In the genomic region with DNA sequence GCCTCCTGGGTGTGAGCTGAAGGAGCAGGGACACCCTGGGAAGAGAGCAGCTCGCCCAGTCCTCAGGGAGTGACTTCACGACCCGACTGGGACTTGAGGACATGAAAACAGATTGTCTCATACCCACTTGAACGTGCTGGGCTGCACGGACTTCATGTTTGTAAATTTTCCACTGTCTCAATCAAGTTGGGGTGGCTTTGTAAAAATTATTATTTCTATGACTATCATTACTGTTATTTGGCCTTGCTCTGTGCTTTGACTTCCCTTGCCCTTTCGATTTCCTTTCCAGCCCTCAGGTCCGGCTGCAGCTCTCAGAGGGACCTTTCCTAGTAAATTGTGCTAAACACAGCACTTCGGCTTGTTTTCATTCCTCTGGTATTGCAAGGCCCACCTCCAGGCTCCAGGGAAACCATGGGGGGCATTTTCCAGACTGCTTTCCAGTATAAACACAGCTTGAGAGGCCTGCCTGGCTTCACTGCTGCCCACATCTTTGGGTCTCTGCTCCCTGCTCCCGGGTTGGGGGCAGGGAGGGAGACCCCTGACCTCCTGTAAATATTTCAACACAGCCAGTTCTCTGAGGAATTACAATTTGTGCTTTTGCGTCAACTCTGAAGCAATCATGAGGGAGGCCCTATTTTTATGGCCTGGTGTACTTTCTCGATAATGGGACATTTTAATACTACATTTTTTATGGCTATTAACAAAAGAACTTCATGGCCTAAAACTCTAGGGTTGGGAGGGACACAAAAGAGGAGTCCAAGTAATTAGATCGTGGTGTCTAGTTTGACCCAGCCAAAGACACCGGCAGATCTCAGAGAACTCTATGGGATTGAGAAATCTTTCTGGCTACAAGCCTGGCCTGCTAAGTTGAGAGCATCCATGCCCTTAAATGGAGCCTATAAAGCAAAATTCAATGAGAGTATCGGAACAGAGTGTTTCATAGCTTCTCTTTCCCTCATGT, we compare ENCODE assay signal across 8 mouse cellular contexts.
DNase-seq lines count a peak whose midpoint lies in the region; ATAC-seq and TF ChIP-seq lines count a peak whose summit lies in the region.

No protein-coding gene starts in this region.

- WGBS in thymus, adult 2 months: 90% methylated on average over 14 of the region's 14 CpGs
- WGBS in heart, embryonic 13.5 days: 56% methylated on average over 14 of the region's 14 CpGs

- no peak for DNase-seq in thymus, adult 2 months
- DNase-seq in thymus, postnatal 14 days: no peak
- DNase-seq in kidney, postnatal 36 days: peak; percentile 66 to 76
- DNase-seq in mesoderm, embryonic 11.5 days (ENCODE audit: low read depth, low spot score): peak; percentile 61
- DNase-seq in spleen, adult 12 weeks (ENCODE audit: low spot score): no peak
- DNase-seq in right cerebral cortex, postnatal 25 days: no peak

- H3K27ac ChIP-seq in thymus, adult 2 months (ENCODE audit: control insufficient read depth, insufficient read depth, low read length): peak overlapping the region; percentile 7; the same call in 1 of the 2 replicates
- peak overlapping the region; percentile 69 for H3K27ac ChIP-seq in heart, embryonic 13.5 days (replicated peaks)

- no peaks in the 10 kb centered on the region for H3K36me3 ChIP-seq in thymus, adult 2 months (ENCODE audit: control insufficient read depth, insufficient read depth, low read length)
- no peaks in the 10 kb centered on the region for H3K36me3 ChIP-seq in heart, embryonic 13.5 days

- no peak for TF ChIP-seq CTCF in thymus, adult 2 months (IDR thresholded peaks at IDR 0.05; ENCODE audit: borderline replicate concordance, control insufficient read depth, extremely low read depth, insufficient read depth, low read length, poor library complexity)

- no peak for ATAC-seq in heart, embryonic 13.5 days (ENCODE audit: extremely low read depth, insufficient number of reproducible peaks, low FRiP score, low TSS enrichment)
- no peak for ATAC-seq in CD4-positive, CD25-positive, alpha-beta regulatory T cell, adult 4 months

- no peak overlapping the region for H3K4me2 ChIP-seq in heart, embryonic 13.5 days

- no peak for TF ChIP-seq POLR2A in thymus, adult 2 months (IDR thresholded peaks at IDR 0.05; ENCODE audit: control insufficient read depth, extremely low read depth, insufficient read depth, low read length, poor library complexity)

- H3K9me3 ChIP-seq in heart, embryonic 13.5 days: no peaks in the 10 kb centered on the region

- 0 out of 2 replicates have a peak overlapping the region, but pooled peaks have one; percentile 19 for H3K9ac ChIP-seq in heart, embryonic 13.5 days

- H3K4me3 ChIP-seq in thymus, adult 2 months (ENCODE audit: control insufficient read depth, insufficient read depth, low read length): no peak overlapping the region
- no peak overlapping the region for H3K4me3 ChIP-seq in heart, embryonic 13.5 days

- no peaks in the 10 kb centered on the region for H3K4me1 ChIP-seq in thymus, adult 2 months (replicated peaks; ENCODE audit: control insufficient read depth, insufficient read depth, low read length)
- H3K4me1 ChIP-seq in heart, embryonic 13.5 days: peaks cover 12% of the 10 kb centered on the region

- no peaks in the 10 kb centered on the region for H3K27me3 ChIP-seq in thymus, adult 2 months (ENCODE audit: control insufficient read depth, insufficient read depth, low read length)
- no peaks in the 10 kb centered on the region for H3K27me3 ChIP-seq in heart, embryonic 13.5 days (replicated peaks)

Comparison
In these comparisons a context has a peak if more than half of its experiments do, and no peak if none do; other contexts are left out.
1. DNase-seq: peak in kidney, postnatal 36 days (2 of 2) and mesoderm, embryonic 11.5 days (single experiment); none in thymus, adult 2 months (single experiment), thymus, postnatal 14 days (single experiment), spleen, adult 12 weeks (single experiment) and right cerebral cortex, postnatal 25 days (single experiment).